Mouse (Mus musculus) liver, postnatal 0 days (tissue): ENCODE results near the gene Clip2.

Source experiments
- CTCF ChIP-seq: sonication (generic); IDR thresholded peaks from 2 replicates; pipeline ENCODE4 v1.5.1; 2016; ENCODE audit warnings: antibody characterized with exemption, low read depth
- EP300 ChIP-seq: IDR thresholded peaks from 2 replicates; pipeline ENCODE4 v1.6.1; 2016; ENCODE audit warnings: antibody characterized with exemption, low read depth, mild to moderate bottlenecking

DNA sequence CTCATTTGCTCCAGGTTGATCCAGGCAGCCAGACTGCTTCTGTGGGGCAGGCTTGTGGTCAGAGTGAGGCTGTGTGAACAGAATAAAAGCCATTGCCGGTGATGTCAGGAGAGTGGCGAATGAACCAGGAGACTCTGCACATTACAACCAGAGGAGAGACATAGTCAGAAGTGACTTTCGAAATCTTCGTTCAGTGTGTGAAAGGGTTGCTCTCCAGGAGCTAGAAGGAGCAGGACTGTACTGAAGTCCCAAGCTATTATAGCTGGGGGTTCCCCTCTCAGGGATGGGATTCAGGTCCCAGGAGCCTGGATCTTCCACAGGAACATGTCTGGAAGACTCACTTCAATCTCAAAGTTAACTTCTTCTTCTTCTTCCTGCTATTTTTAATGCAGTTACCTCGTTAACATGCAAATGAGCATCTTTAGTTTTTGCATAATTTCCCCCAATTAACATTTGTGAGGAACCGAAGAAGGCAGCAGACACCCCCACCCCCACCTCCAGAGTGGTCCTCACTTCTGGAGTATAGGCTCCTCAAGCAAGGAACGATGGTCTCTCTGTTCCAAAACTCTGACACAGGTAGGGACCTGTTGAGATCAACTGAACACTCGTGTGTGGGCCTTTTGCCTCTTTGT is 81.6 kb downstream of the Clip2 start:
- TF ChIP-seq CTCF (no peak), EP300 (no peak)
